Mouse (Mus musculus) forebrain, embryonic 12.5 days (tissue): ENCODE measurements at regions not wholly inside any gene's neighbourhood (a gene's known extent, or its start where the extent isn't known, plus 50 kb on each side); places are given as distances from the start of the nearest gene placed in this dataset.

Source experiments
- ATAC-seq: fragments of 200-750 bp; cut with Nextera tagmentation; 2 replicates; pipeline ENCODE4 v1.8.0; 2017; ENCODE audit warnings: moderate TSS enrichment; ENCODE audit not compliant: low FRiP score
- H3K27ac ChIP-seq: fragments of 300-500 bp; sonication (generic); 2 replicates; pipeline ENCODE4 v1.5.1; 2016; ENCODE audit warnings: mild to moderate bottlenecking
- H3K27me3 ChIP-seq: fragments of 300-500 bp; sonication (generic); 2 replicates; pipeline ENCODE4 v1.6.1; 2016; ENCODE audit warnings: mild to moderate bottlenecking
- H3K36me3 ChIP-seq: fragments of 300-500 bp; sonication (generic); replicated peaks from 2 replicates; pipeline ENCODE4 v1.6.1; 2016; ENCODE audit warnings: mild to moderate bottlenecking
- H3K4me1 ChIP-seq: fragments of 300-500 bp; sonication (generic); 2 replicates; pipeline ENCODE4 v1.6.1; 2016
- H3K4me2 ChIP-seq: fragments of 300-500 bp; sonication (generic); 2 replicates; pipeline ENCODE4 v1.6.1; 2016; ENCODE audit warnings: mild to moderate bottlenecking, moderate library complexity
- H3K4me3 ChIP-seq: fragments of 300-500 bp; sonication (generic); replicated peaks from 2 replicates; pipeline ENCODE4 v1.5.1; 2016; ENCODE audit warnings: mild to moderate bottlenecking
- H3K9ac ChIP-seq: fragments of 300-500 bp; sonication (generic); 2 replicates; pipeline ENCODE4 v1.6.1; 2016; ENCODE audit warnings: mild to moderate bottlenecking
- H3K9me3 ChIP-seq: fragments of 300-500 bp; sonication (generic); 2 replicates; pipeline ENCODE4 v1.6.1; 2016
- WGBS: fragments of 180-500 bp; shearing (Covaris S2); methylation state at CpG from one replicate; pipeline ENCODE4 v1.1.7; 2016; 5-methylcytosine and 5-hydroxymethylcytosine counted together

GRCm38 (mm10) chr14:14640557-14640956 is 61.5 kb upstream of the Slc4a7 start:
- H3K27ac ChIP-seq = no peak overlapping the region

GRCm38 (mm10) chr14:14643533-14643932 is 58.5 kb upstream of the Slc4a7 start:
- H3K9ac ChIP-seq = no peak overlapping the region
- no peaks in the 10 kb centered on the region for H3K9me3 ChIP-seq
- no peak for ATAC-seq
- H3K4me2 ChIP-seq = no peak overlapping the region
- H3K36me3 ChIP-seq = no peaks in the 10 kb centered on the region
- H3K4me3 ChIP-seq = no peak overlapping the region
- H3K27ac ChIP-seq = no peak overlapping the region
- 86% methylated on average over 3 of the region's 3 CpGs for WGBS
- no peaks in the 10 kb centered on the region for H3K27me3 ChIP-seq
- no peaks in the 10 kb centered on the region for H3K4me1 ChIP-seq

More at GRCm38 (mm10) chr14:14640557-14640956, 61.5 kb upstream of the Slc4a7 start:
- Histone ChIP-seq H3K27me3 (no peaks in the 10 kb centered on the region), H3K4me1 (no peaks in the 10 kb centered on the region), H3K4me2 (no peak overlapping the region), H3K4me3 (no peak overlapping the region), H3K9ac (no peak overlapping the region), H3K36me3 (no peaks in the 10 kb centered on the region), H3K9me3 (no peaks in the 10 kb centered on the region)
- no peak for ATAC-seq

- Histone ChIP-seq H3K4me3 (no peak overlapping the region), H3K9me3 (no peaks in the 10 kb centered on the region), H3K27me3 (no peaks in the 10 kb centered on the region), H3K36me3 (no peaks in the 10 kb centered on the region), H3K4me2 (no peak overlapping the region), H3K27ac (no peak overlapping the region), H3K4me1 (no peaks in the 10 kb centered on the region), H3K9ac (no peak overlapping the region)
- ATAC-seq = no peak
- WGBS = 65% methylated on average over 3 of the region's 3 CpGs
These were observed 57.0 kb upstream of the Slc4a7 start for GRCm38 (mm10) chr14:14645084-14645483.
